Mouse (Mus musculus) MEL (cell line): ENCODE data around the gene Rrp12. TPM values are rescaled to one million over a fixed set of nuclear protein-coding genes. Genes with fewer than 3 reads are reported as not detected.

Experiments used
- DNase-seq: peaks from one replicate; pipeline ENCODE4 v3.0.0; 2011; ENCODE audit warnings: low read depth, low spot score
- H3K27ac ChIP-seq: 2 replicates; pipeline ENCODE4 v1.5.1; 2012; ENCODE audit warnings: low read depth, mild to moderate bottlenecking, control low read depth, low read length, moderate library complexity; ENCODE audit not compliant: control insufficient read depth
- H3K27me3 ChIP-seq, 2 experiments: fragments of 150-350 bp in 1 of 2; sonication (generic) in 1 of 2; 2 replicates each; pipeline ENCODE4 v1.6.1; 2012; ENCODE audit warnings: low read length in 2 of 2, mild to moderate bottlenecking in 2 of 2, improper control_type of control experiment in 1 of 2, moderate library complexity in 1 of 2; ENCODE audit not compliant: insufficient read depth in 2 of 2, control insufficient read depth in 1 of 2
- H3K36me3 ChIP-seq, 2 experiments: 2 replicates each; pipeline ENCODE4 v1.6.1; 2012 to 2014; ENCODE audit warnings: low read length in 2 of 2, improper control_type of control experiment in 1 of 2, inconsistent platforms in 1 of 2, mild to moderate bottlenecking in 1 of 2; ENCODE audit not compliant: insufficient read depth in 2 of 2, control insufficient read depth in 1 of 2
- H3K4me1 ChIP-seq, 2 experiments: fragments of 150-350 bp in 1 of 2; sonication (generic) in 1 of 2; 2 replicates each; pipeline ENCODE4 v1.6.1; 2012; ENCODE audit warnings: low read length in 2 of 2, improper control_type of control experiment in 1 of 2, mild to moderate bottlenecking in 1 of 2; ENCODE audit not compliant: insufficient read depth in 2 of 2, control insufficient read depth in 1 of 2
- H3K4me3 ChIP-seq, 2 experiments: fragments of 150-350 bp in 1 of 2; sonication (generic) in 1 of 2; 2 replicates each; pipeline ENCODE4 v1.5.1; 2012; ENCODE audit warnings: low read depth in 2 of 2, low read length in 2 of 2, mild to moderate bottlenecking in 2 of 2, moderate library complexity in 2 of 2, control low read depth in 1 of 2, improper control_type of control experiment in 1 of 2; ENCODE audit not compliant: control insufficient read depth in 1 of 2, insufficient read depth in 1 of 2
- H3K79me2 ChIP-seq: 2 replicates; pipeline ENCODE4 v1.6.1; 2012; ENCODE audit warnings: mild to moderate bottlenecking, low read length, moderate library complexity; ENCODE audit not compliant: control insufficient read depth, poor library complexity, insufficient read depth
- H3K9ac ChIP-seq: 2 replicates; pipeline ENCODE4 v1.6.1; 2012; ENCODE audit warnings: low read depth, mild to moderate bottlenecking, control low read depth, low read length, moderate library complexity; ENCODE audit not compliant: control insufficient read depth, poor library complexity, severe bottlenecking
- H3K9me3 ChIP-seq: fragments of 150-350 bp; sonication (generic); replicated peaks from 2 replicates; pipeline ENCODE4 v1.6.1; 2012; ENCODE audit warnings: mild to moderate bottlenecking, low read length, improper control_type of control experiment, moderate library complexity; ENCODE audit not compliant: insufficient read depth
- BHLHE40 ChIP-seq: IDR thresholded peaks from 2 replicates; pipeline ENCODE4 v1.6.1; 2012; ENCODE audit warnings: low read depth, mild to moderate bottlenecking, inconsistent platforms, low read length, improper control_type of control experiment, borderline replicate concordance
- CHD1 ChIP-seq: IDR thresholded peaks from 2 replicates; pipeline ENCODE4 v1.6.1; 2012; ENCODE audit warnings: low read depth, mild to moderate bottlenecking, inconsistent platforms, low read length, improper control_type of control experiment
- CHD2 ChIP-seq: IDR thresholded peaks from 2 replicates; pipeline ENCODE4 v1.6.1; 2011; ENCODE audit warnings: low read length, improper control_type of control experiment
- CTCF ChIP-seq, 3 experiments: IDR thresholded peaks in 2 of 3; conservative IDR thresholded peaks in 1 of 3; 2 replicates each; pipeline ENCODE4 v1.5.1; 2011 to 2012; ENCODE audit warnings: low read length in 3 of 3, low read depth in 2 of 3, mild to moderate bottlenecking in 2 of 3, improper control_type of control experiment in 1 of 3, inconsistent platforms in 1 of 3, mixed read lengths in 1 of 3, moderate library complexity in 1 of 3; ENCODE audit not compliant: control insufficient read depth in 1 of 3, insufficient read depth in 1 of 3, poor library complexity in 1 of 3, severe bottlenecking in 1 of 3
- E2F4 ChIP-seq: IDR thresholded peaks from 2 replicates; pipeline ENCODE4 v1.6.1; 2011; ENCODE audit warnings: low read depth, low read length, improper control_type of control experiment, borderline replicate concordance
- MAX ChIP-seq: IDR thresholded peaks from 2 replicates; pipeline ENCODE4 v1.6.1; 2011; ENCODE audit warnings: low read length, improper control_type of control experiment
- MEF2A ChIP-seq: IDR thresholded peaks from 2 replicates; pipeline ENCODE4 v1.6.1; 2014; ENCODE audit warnings: low read depth, mild to moderate bottlenecking, inconsistent platforms, low read length, improper control_type of control experiment; ENCODE audit not compliant: poor library complexity, insufficient replicate concordance, severe bottlenecking; ENCODE audit errors: extremely low read depth
- MYB ChIP-seq: IDR thresholded peaks from 2 replicates; pipeline ENCODE4 v1.6.1; 2011; ENCODE audit warnings: mild to moderate bottlenecking, low read depth, low read length, improper control_type of control experiment
- MYC ChIP-seq: IDR thresholded peaks from 2 replicates; pipeline ENCODE4 v1.6.1; 2011; ENCODE audit warnings: low read depth, mild to moderate bottlenecking, low read length, improper control_type of control experiment, moderate library complexity
- POLR2A ChIP-seq, 2 experiments: IDR thresholded peaks; 2 replicates each; pipeline ENCODE4 v1.6.1; 2011 to 2012; ENCODE audit warnings: low read length in 2 of 2, mild to moderate bottlenecking in 2 of 2, control low read depth in 1 of 2, improper control_type of control experiment in 1 of 2, low read depth in 1 of 2, moderate library complexity in 1 of 2; ENCODE audit not compliant: control insufficient read depth in 1 of 2, insufficient read depth in 1 of 2, poor library complexity in 1 of 2
- POLR2AphosphoS2 ChIP-seq: IDR thresholded peaks from 2 replicates; pipeline ENCODE4 v1.6.1; 2011; ENCODE audit warnings: low read length, improper control_type of control experiment
- POLR2AphosphoS5 ChIP-seq: IDR thresholded peaks from 2 replicates; pipeline ENCODE4 v1.6.1; 2012; ENCODE audit warnings: low read depth, borderline replicate concordance, mild to moderate bottlenecking, inconsistent platforms, low read length, moderate library complexity, mixed read lengths
- RAD21 ChIP-seq: IDR thresholded peaks from 2 replicates; pipeline ENCODE4 v1.6.1; 2011; ENCODE audit warnings: mild to moderate bottlenecking, low read depth, low read length, improper control_type of control experiment
- TBP ChIP-seq: IDR thresholded peaks from 2 replicates; pipeline ENCODE4 v1.8.0; 2011; ENCODE audit warnings: low read depth, low read length, improper control_type of control experiment
- USF1 ChIP-seq: IDR thresholded peaks from 2 replicates; pipeline ENCODE4 v1.6.1; 2014; ENCODE audit warnings: low read depth, mild to moderate bottlenecking, inconsistent platforms, low read length, improper control_type of control experiment, moderate library complexity
- ZKSCAN1 ChIP-seq: IDR thresholded peaks from 2 replicates; pipeline ENCODE4 v1.6.1; 2012; ENCODE audit warnings: low read depth, mild to moderate bottlenecking, inconsistent platforms, low read length, improper control_type of control experiment, moderate library complexity
- ZMIZ1 ChIP-seq: IDR thresholded peaks from 2 replicates; pipeline ENCODE4 v1.6.1; 2012; ENCODE audit warnings: low read depth, mild to moderate bottlenecking, inconsistent platforms, low read length, improper control_type of control experiment, moderate library complexity
- polyA plus RNA-seq, 2 experiments: library from polyadenylated mRNA; stranded (reverse) in 1 of 2; unstranded in 1 of 2; fragments of >175 nt in 1 of 2; fragments of >200 nt in 1 of 2; gene quantifications; 2 replicates each; pipeline versions ENCODE4 v1.2.1 to v1.2.4; 2012; ENCODE audit warnings: low replicate concordance in 2 of 2, low read depth in 1 of 2; ENCODE audit not compliant: insufficient read length in 2 of 2, insufficient read depth in 1 of 2, missing spikeins in 1 of 2
- total RNA-seq: library from RNA; depleted of rRNA; stranded (reverse); fragments of 300-350 nt; gene quantifications from 2 replicates; pipeline ENCODE4 v1.2.3, GENCODE M21; 2012

Gene Rrp12
- total and polyA plus RNA-seq, 3 experiments: 44.5 to 134 (median 106) TPM

- H3K9me3 ChIP-seq: no peaks in the 10 kb centered on the region
- H3K79me2 ChIP-seq: peaks cover 46% of the 10 kb centered on the region
- peak overlapping the region; percentile 75 to 78 for H3K4me3 ChIP-seq
- peaks cover 4 to 15% of the 10 kb centered on the region in 2 experiments for H3K4me1 ChIP-seq
- TF ChIP-seq ZMIZ1: no peak; the same call in 1 of the 2 replicates
- TF ChIP-seq CTCF (IDR thresholded peaks at IDR 0.05 in 2 of 3, conservative IDR thresholded peaks at IDR 0.05 in 1 of 3; ENCODE audit: control insufficient read depth in 1 of 3, insufficient read depth in 1 of 3, low read depth in 2 of 3, low read length in 3 of 3, poor library complexity in 1 of 3, severe bottlenecking in 1 of 3): no peak
- peak; percentile 28; the same call in 1 of the 2 replicates for TF ChIP-seq E2F4
- TF ChIP-seq POLR2AphosphoS5: peak; percentile 38; the same call in 1 of the 2 replicates
- TF ChIP-seq POLR2A (IDR thresholded peaks at IDR 0.05; ENCODE audit: control insufficient read depth in 1 of 2, insufficient read depth in 1 of 2, low read depth in 1 of 2, low read length in 2 of 2, poor library complexity in 1 of 2): peak in 1 of 2 experiments; percentile 43; a peak in 1 of 4 replicates
- peak; percentile 83 for TF ChIP-seq USF1
- peak overlapping the region; percentile 41 for H3K27ac ChIP-seq
- no peaks in the 10 kb centered on the region for H3K27me3 ChIP-seq
- peak overlapping the region; percentile 76 for H3K9ac ChIP-seq
- peak; percentile 85 for DNase-seq
- H3K36me3 ChIP-seq: peaks cover 8 to 23% of the 10 kb centered on the region in 2 experiments
These were observed 36.7 kb upstream of the Rrp12 start for GRCm38 (mm10) chr19:41932686-41933085.

DNA sequence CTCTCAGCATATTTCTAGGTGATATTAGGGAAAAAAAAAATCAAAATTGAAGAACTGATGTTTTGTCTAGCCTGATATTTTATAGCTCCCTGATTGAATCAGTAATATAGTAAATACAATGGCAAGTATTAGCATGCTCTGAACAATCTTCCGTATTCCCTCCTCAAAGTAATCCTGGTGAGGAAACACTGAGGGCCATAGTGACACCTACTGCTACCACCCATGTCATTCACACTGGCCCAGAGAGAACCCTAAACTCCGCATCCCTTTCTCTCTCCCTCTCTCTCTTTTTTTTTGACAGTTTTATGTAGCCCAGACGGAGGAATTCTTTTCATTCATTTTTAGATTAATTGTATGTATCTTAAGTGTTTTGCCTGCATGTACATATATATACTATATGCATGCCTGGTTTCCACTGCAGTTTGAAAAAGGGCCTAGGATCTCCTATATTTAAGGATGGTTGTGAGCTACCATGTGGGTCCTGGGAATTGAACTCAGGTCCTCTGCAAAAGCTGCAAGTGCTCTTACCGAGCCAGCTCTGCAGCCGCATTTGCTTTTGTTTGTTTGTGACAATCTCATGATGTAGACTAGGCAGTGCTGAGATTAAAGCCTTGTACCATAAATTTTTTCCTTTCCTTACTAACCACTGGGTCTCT is 24.6 kb upstream of the Rrp12 start:
- no peak for TF ChIP-seq MYC
- TF ChIP-seq CHD1: no peak
- TF ChIP-seq CHD2: no peak
- TF ChIP-seq POLR2AphosphoS2: 0 out of 2 replicates have a peak, but pooled peaks have one; percentile 68
- no peak for TF ChIP-seq MAX
- no peak for TF ChIP-seq CTCF (IDR thresholded peaks at IDR 0.05 in 2 of 3, conservative IDR thresholded peaks at IDR 0.05 in 1 of 3; ENCODE audit: control insufficient read depth in 1 of 3, insufficient read depth in 1 of 3, low read depth in 2 of 3, low read length in 3 of 3, poor library complexity in 1 of 3, severe bottlenecking in 1 of 3)
- TF ChIP-seq TBP: no peak
- no peak for TF ChIP-seq BHLHE40
- no peak for TF ChIP-seq RAD21
- 0 out of 2 replicates have a peak, but pooled peaks have one; percentile 38 for TF ChIP-seq ZKSCAN1
- no peak for TF ChIP-seq MEF2A
- no peak for TF ChIP-seq MYB
- Histone ChIP-seq H3K4me1 (no peaks in the 10 kb centered on the region), H3K4me3 (no peak overlapping the region), H3K36me3 (peaks cover 0 to 35% of the 10 kb centered on the region in 2 experiments; a peak in 2 of 4 replicates), H3K9ac (no peak overlapping the region), H3K27ac (no peak overlapping the region), H3K79me2 (no peaks in the 10 kb centered on the region), H3K27me3 (no peaks in the 10 kb centered on the region), H3K9me3 (no peaks in the 10 kb centered on the region)
- no peak for DNase-seq
